Mouse (Mus musculus) heart, embryonic 13.5 days (tissue): Measurements from ENCODE around the gene Ddx11. TPM values are rescaled to one million over a fixed set of nuclear protein-coding genes. Genes with fewer than 3 reads are reported as not detected.
"Not testable (repeated sequence)": the region's sequence is repeated elsewhere in the genome, so short reads cannot be mapped to it uniquely, and the experiment has no call there.

ENCODE experiments used
- ATAC-seq: fragments of 200-750 bp; cut with Nextera tagmentation; 2 replicates; pipeline ENCODE4 v1.8.0; 2017; ENCODE audit warnings: moderate TSS enrichment; ENCODE audit not compliant: insufficient number of reproducible peaks, low FRiP score, low TSS enrichment; ENCODE audit errors: extremely low read depth
- H3K27ac ChIP-seq: fragments of 300-500 bp; sonication (generic); replicated peaks from 2 replicates; pipeline ENCODE4 v1.5.1; 2015; ENCODE audit warnings: moderate library complexity, mild to moderate bottlenecking, inconsistent platforms
- H3K27me3 ChIP-seq: fragments of 300-500 bp; sonication (generic); replicated peaks from 2 replicates; pipeline ENCODE4 v1.6.1; 2015; ENCODE audit warnings: mild to moderate bottlenecking, inconsistent platforms
- H3K36me3 ChIP-seq: fragments of 300-500 bp; sonication (generic); 2 replicates; pipeline ENCODE4 v1.6.1; 2015; ENCODE audit warnings: mild to moderate bottlenecking, inconsistent platforms
- H3K4me1 ChIP-seq: fragments of 300-500 bp; sonication (generic); 2 replicates; pipeline ENCODE4 v1.6.1; 2015; ENCODE audit warnings: inconsistent platforms
- H3K4me2 ChIP-seq: fragments of 300-500 bp; sonication (generic); 2 replicates; pipeline ENCODE4 v1.6.1; 2015; ENCODE audit warnings: inconsistent platforms, mild to moderate bottlenecking, moderate library complexity
- H3K4me3 ChIP-seq: fragments of 300-500 bp; sonication (generic); 2 replicates; pipeline ENCODE4 v1.5.1; 2015; ENCODE audit warnings: moderate library complexity, mild to moderate bottlenecking, inconsistent platforms
- H3K9ac ChIP-seq: fragments of 300-500 bp; sonication (generic); 2 replicates; pipeline ENCODE4 v1.6.1; 2015; ENCODE audit warnings: inconsistent platforms, mild to moderate bottlenecking, moderate library complexity
- H3K9me3 ChIP-seq: fragments of 300-500 bp; sonication (generic); 2 replicates; pipeline ENCODE4 v1.6.1; 2016; ENCODE audit warnings: inconsistent platforms
- WGBS: fragments of 180-500 bp; shearing (Covaris S2); methylation state at CpG from one replicate; pipeline ENCODE4 v1.1.7; 2015; ENCODE audit warnings: mixed read lengths; 5-methylcytosine and 5-hydroxymethylcytosine counted together
- polyA plus RNA-seq: library from polyadenylated mRNA; unstranded; fragments of >200 nt; fragmentation: Nextera tagmentation; extraction: Ambion mirVana; gene quantifications from 2 replicates; pipeline ENCODE4 v1.2.1, GENCODE M21; 2015

Ddx11 gene
- polyA plus RNA-seq, 1 experiment from 2014 or later = 12.6 TPM

DNA sequence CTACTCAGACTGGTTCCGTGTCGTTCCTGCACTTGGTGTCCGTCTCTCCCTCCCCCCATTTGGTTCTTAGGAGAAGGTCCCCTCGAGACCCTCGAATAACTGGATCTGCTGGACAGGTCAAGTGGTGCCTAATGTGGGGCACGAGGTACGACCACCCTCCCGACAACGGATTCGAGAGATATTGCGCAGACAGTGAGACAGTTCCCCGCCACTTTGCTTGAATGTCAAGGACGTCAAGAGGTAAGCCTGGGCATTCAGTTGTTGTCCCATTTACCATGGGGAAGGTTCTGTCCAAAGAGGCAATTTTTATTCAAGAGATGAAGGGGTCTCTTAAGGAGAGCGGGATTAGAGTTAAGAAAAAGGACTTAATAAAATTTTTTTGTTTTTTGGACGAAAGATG lies 47.7 kb downstream of the Ddx11 start:
- not testable (repeated sequence) for H3K27me3 ChIP-seq, H3K4me1 ChIP-seq, ATAC-seq, H3K4me2 ChIP-seq, H3K9me3 ChIP-seq, H3K36me3 ChIP-seq, H3K9ac ChIP-seq, H3K4me3 ChIP-seq, H3K27ac ChIP-seq
- 85% methylated on average over 15 of the region's 15 CpGs for WGBS

GRCm38 (mm10) chr17:66190577-66190976 lies 67.3 kb downstream of the Ddx11 start:
- H3K9ac ChIP-seq = no peak overlapping the region
- no peak overlapping the region for H3K4me2 ChIP-seq
- no peaks in the 10 kb centered on the region for H3K36me3 ChIP-seq
- H3K27me3 ChIP-seq = 0 out of 2 replicates have a peak, but pooled peaks cover 1% of the 10 kb centered on the region
- 76% methylated on average over 8 of the region's 8 CpGs for WGBS
- no peak for ATAC-seq
- H3K27ac ChIP-seq = no peak overlapping the region
- 0 out of 2 replicates have a peak, but pooled peaks cover 7% of the 10 kb centered on the region for H3K4me1 ChIP-seq
- no peaks in the 10 kb centered on the region for H3K9me3 ChIP-seq
- H3K4me3 ChIP-seq = no peak overlapping the region

DNA sequence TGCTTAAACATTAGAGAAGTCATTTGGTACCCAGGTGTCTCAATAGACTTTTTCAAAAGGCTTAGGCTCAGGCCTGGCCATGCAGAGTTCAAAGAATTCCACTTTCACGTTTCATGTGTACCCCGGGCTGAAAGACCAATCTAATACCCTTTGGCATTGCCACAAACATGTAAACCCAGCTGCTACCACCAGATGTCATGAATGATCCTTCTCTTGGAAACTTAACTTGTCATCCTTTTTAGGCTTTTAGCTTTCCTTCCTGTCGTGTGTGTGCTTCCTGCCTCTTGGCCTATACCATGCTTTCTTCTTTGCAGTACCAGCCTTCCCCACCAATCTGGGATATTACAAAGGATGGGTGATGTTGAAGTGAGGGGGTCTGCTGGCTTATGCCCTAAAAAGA lies 73.7 kb downstream of the Ddx11 start:
- no peak for ATAC-seq
- H3K4me3 ChIP-seq = no peak overlapping the region
- H3K4me1 ChIP-seq = no peaks in the 10 kb centered on the region
- no peaks in the 10 kb centered on the region for H3K36me3 ChIP-seq
- no peaks in the 10 kb centered on the region for H3K9me3 ChIP-seq
- no peak overlapping the region for H3K9ac ChIP-seq
- no peak overlapping the region for H3K4me2 ChIP-seq
- WGBS = 39% methylated on average over 3 of the region's 3 CpGs
- H3K27me3 ChIP-seq = 0 out of 2 replicates have a peak, but pooled peaks cover 3% of the 10 kb centered on the region
- no peak overlapping the region for H3K27ac ChIP-seq

Other genes with a start within 250 kb of the Ddx11 start
- 43.9 and 46.6 TPM in 2 replicates for gene Ralbp1, start 237.7 kb upstream of the Ddx11 start, polyA plus RNA-seq
- 87.4 and 94.7 TPM in 2 replicates for gene Twsg1, start 172.3 kb upstream of the Ddx11 start, polyA plus RNA-seq
- 15.2 and 16.1 TPM in 2 replicates for gene Ankrd12, start 46.4 kb upstream of the Ddx11 start, polyA plus RNA-seq
- gene Ndufv2, start 22.0 kb upstream of the Ddx11 start, polyA plus RNA-seq = 526 and 595 TPM in 2 replicates
- gene Washc1, start 12.0 kb upstream of the Ddx11 start, polyA plus RNA-seq = 25.0 and 28.8 TPM in 2 replicates